Mouse (Mus musculus) induced T-regulatory cell, adult 2 months (primary cell): ENCODE measurements around the gene Fkbp4.

Experiments
- DNase-seq: peaks from one replicate; pipeline ENCODE4 v3.0.0-alpha.2; 2012; ENCODE audit warnings: low read depth

Fkbp4 gene

DNA sequence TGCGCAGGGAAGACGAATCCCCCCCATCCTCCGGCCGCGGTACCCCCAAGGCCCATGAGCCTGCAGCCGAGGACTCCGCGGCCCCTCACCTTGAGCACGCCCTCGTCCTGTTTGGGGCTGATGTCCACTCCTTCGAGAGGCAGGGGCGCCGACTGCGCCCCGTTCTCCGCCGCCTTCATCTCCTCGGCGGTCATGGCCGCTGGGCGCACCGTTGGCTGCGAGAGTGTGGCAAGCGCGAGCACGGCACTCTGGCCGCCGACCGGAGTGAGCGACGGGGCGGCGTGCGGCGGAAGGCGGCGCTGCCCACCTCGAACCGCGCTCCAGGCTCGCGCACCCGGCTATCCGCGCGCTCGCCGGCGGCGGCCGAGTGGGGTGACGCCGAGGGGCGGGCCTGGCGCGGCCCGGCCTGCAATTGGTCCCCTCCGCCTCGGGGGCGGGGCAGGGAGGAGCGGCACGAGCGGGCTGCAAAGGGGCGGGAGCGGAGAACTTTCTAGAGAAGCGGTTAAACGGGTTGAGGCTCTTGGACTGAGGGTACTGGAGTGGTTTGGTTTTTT lies at the start of gene Fkbp4:
TSS of gene Fkbp4 (minus strand) at position 361 of the 554 bp plus-strand sequence.
- DNase-seq, result peak; percentile 95

DNA sequence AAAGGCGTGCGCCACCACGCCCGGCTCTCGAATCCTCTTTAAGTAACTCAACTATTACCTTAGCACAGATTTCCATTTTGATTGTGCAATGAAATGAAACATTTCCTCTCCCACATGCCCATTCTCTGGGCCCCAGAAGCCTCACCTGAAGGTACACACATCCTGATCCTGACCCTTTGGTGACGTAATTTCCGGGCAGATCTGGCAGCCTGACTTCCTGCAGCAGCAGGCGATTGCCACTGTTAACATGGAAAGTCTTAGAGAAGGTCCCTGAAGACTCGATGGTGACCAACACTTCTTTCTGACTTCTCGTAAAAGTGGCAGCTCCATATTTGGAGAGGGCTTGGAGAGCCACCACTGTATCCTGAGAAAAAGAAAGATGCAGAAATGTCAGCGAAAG lies 49.3 kb upstream of the Fkbp4 start:
- DNase-seq, result no peak

DNA sequence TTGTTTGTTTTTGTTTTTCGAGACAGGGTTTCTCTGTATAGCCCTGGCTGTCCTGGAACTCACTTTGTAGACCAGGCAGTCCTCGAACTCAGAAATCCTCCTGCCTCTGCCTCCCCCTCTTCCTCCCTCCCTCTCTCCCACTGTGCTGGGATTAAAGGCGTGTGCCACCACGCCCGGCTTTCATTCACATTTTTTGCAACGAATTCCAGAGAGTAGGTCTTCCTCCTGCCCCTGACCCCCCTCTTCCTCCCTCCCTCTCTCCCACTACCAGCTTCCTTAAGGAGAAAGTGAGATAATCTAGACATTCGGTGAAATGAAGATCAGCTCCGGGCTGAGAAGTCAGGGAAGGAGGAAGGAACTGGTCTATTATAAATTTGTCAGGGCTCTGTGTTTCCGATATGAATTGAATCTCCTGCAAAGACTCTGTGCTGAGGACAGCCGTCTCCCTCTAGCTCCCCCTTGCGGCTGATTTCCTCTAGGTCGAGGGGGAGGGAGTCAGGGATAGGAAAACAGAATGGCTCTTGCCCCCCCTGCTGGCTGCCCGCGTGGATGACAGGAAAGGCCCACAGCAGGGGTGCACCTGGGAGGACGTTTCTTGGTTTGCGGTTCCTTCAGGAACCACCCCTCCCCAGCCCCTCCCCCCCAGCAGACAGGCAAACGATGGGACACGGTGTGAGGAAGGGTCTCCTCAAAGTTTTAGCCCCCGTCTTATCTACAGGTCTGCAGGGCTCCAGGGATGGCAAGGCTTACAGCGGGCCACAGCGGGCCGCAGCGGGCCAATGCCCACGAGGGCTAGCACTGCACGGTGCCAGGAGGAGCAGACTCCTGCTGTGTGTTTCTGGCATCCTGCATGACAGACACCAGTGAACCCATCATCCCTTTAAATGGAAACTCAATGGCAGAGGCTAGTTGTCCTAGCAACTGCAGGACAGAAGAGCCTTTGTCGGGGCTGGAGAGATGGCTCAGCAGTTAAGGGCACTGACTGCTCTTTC lies 41.3 kb upstream of the Fkbp4 start:
- peak; percentile 95 for DNase-seq

DNA sequence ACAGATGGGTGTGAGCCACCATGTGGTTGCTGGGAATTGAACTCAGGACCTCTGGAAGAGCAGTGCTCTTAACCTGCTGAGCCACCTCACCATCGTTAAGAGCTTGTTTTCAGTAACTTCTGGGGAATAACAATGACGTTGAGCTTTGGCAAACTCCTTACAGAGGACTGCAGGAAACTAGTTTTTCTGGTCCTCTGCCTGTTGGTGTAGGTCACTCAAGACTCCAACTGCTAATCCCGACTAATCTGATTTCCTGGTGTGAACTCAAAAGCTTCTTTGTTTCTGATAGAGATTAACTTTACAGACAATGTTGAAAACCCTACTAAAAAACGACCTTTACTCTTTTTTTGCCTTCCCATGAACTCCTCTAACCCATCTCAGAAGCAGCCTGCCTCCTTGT lies 39.0 kb upstream of the Fkbp4 start:
- no peak for DNase-seq

DNA sequence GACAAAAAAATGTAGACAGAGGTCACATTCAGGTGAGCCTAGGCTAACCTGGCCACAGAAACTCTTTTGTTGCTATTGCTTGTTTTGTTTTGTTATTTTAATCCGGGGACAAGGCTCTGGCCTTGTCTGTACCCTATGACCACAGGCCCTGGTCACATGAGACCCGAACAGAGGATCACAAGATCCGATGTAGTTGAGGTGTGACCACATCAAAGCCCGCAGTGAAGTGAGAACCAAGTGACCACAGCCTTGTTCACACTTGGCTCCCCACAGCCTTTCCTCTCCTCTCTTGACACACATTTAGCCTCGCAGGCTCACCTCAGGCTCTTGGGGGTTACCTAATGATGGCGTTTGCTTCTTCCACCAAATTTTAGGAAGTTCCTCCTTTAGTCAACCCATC lies 35.6 kb upstream of the Fkbp4 start:
- no peak for DNase-seq

DNA sequence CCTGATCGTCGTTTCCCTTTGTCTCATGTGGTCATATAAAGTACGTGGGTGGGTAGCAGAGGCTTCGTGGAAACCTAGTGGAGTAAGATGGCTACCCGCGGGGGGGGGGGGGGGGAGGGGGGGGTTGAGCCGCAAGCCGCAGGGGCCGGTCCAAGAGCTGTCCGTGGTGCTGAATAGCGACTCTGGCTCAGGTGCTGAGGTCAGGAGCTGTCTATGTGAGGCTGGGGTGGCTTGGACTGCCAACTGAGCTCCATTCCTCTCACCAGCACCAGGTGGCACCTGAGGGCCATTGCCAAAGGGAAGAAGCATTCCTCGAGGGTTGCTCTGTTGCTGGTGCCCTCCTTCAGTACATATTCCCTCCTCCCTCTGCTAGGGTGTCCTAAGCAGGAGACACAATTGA lies 31.0 kb upstream of the Fkbp4 start:
- DNase-seq, result peak; percentile 37

DNA sequence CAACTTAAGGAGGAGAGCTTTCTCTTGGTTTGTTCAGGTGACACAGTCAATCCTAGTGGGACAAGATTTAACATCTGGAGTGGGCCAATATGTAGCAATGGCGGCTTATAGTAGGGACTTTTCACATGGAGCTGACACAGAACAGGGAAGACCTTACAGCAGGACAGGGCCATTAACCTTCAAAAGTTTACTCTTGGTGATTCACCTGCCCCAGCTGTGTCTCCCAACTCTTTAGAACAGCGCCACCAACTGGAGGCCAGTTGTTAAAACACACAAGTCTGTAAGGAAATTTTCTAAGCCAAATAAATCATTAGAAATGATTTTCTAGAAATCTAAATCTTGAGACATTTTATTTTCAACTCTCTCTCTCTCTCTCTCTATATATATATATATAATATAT lies 28.8 kb upstream of the Fkbp4 start:
- peak; percentile 46 for DNase-seq

DNA sequence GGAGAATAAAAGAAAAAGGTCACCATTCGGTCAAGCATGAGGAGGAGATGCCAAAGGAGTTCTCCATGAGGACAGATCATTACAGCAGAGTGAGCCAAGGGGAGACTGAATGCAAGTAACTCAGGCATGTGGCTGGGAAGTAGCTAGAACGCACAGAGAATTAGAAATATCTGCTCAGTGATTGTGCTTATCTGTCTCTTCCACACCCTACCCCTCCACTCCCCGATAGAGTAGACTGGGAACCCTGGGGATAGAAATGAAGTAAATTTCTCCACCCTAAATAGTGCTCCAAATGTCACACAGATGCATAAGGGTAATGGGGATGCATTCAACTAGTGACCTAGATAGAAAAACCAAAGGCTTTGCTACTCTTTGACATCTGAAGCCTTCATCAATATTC lies 28.1 kb upstream of the Fkbp4 start:
- DNase-seq, result no peak

DNA sequence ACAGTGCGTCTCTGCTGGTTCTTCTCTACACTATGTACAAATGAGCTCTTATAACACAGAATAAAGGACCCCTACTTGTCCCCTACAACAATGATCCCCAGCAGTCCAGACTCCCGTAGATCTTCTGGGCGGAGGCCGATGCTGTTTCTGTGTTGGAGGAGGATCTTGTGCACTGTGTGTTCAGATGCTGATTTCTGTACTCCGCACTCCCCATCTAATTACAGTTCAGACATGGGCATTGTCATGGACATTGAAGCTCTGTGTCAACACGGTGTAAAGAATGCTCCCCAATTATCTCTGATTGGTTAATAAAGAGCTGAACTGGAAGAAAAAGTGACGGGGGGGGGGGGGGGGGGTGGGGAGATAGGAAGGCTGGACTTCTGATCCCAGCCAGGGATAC lies 27.6 kb upstream of the Fkbp4 start:
- no peak for DNase-seq

DNA sequence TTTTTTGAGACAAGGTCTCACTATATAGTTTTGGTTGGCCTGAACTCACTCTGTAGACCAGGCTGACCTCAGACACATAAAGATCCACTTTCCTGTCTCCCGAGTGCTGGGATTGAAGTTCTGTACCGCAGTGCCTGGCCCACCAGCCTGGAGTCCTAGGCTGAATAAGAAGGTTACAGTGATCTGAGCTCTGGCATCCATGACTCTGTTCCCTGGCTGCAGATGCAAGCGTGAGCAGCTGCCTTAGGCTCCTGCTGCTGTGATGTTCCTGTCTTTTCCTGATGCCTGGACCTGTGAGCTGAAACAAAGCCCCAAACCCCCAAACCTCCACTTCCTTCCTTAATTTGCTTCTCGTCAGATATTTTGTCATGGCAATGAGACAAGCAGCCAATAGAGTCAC lies 26.5 kb upstream of the Fkbp4 start:
- DNase-seq, result no peak

DNA sequence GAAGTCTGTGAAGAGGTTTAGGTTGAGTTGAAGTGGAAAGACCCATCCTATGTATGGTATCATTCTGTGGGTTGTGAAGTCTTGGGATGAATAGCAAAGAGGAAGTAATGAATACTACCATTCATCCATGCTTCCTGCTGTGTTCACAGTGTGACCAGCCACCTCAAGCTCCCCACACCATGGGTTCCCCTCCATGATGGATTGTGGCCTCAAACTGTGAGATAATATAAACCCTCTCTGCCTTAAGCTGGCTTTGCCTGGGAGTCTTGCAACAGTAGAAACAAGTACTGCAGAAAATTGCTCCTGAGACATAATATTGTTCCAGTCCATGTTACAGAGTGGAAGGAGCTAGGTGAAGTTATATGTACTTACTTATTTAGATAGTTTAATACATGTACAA lies 23.1 kb upstream of the Fkbp4 start:
- DNase-seq, result no peak

DNA sequence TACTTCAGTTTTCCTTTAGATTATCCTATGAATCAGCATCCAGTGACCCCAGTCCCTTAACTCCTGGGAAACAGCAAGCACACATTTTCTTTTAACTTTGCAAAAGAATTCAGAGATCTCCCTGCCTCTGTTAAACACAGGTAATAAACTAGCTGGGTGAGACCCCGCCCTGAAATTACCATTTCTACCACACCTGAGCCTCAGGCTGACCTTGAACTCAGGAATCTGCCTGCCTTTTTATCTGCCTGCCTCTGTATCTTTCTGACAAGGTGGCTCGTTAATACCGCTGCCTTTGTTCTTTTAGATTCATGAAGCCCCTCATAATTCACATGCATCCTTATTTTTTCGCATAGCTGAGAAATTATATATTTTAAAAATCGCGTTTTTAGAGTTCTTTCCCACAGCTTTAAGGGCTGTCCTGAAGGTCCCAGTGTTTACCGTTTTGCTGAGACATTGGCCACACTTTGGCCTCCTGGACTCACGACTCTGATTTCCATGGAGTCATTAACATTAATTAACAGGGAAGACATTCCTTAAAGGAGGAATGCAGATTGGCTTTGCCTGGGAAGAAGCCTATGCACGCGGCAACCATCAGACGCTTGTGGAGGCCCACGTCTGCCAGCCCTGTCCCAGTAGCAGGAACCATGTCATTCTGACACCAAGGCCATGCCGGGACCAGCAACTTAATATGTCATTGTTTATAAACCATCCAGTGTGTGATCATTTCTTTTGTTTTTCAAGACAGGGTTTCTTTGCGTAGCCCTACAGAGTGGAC lies 22.4 kb upstream of the Fkbp4 start:
- DNase-seq, result no peak

DNA sequence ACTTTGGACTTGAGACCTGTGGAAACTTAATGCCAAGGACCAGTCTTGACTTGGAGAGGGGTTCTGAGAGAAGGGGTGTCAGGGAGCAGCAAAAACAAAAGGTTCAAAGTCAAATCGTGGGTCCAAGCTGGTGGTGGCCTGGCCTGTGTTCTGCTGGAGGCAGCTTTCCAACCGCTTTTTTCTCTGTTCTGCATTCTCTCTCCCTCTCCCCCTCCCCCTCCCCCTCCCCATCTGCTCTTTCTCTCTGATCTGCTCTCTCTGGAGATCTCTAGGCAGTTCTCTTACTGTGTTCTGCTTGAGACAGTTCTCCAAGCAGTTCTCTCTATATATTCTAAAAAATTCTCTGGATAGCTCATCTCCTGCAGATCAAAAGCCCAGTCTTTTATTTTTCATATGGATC lies 21.8 kb upstream of the Fkbp4 start:
- no peak for DNase-seq

DNA sequence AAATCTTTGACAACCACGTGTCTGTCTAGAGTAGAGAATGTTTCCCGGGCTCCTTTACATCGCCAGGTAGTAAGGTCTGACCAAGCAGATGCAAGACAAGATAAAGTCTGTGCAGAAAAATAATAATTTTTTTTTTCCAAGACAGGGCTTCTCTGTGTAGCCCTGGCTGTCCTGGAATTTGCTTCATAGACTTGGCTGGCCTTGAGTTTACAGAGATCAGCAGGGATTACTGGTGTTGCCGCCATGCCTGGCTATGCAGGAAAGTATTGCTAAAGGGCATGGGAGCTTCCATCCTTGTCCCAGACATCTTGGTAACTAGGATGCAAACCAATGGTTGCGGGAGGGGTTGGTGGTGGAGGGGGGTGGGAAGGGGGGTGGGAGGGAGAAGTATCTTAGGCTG lies 18.7 kb upstream of the Fkbp4 start:
- DNase-seq, result no peak

DNA sequence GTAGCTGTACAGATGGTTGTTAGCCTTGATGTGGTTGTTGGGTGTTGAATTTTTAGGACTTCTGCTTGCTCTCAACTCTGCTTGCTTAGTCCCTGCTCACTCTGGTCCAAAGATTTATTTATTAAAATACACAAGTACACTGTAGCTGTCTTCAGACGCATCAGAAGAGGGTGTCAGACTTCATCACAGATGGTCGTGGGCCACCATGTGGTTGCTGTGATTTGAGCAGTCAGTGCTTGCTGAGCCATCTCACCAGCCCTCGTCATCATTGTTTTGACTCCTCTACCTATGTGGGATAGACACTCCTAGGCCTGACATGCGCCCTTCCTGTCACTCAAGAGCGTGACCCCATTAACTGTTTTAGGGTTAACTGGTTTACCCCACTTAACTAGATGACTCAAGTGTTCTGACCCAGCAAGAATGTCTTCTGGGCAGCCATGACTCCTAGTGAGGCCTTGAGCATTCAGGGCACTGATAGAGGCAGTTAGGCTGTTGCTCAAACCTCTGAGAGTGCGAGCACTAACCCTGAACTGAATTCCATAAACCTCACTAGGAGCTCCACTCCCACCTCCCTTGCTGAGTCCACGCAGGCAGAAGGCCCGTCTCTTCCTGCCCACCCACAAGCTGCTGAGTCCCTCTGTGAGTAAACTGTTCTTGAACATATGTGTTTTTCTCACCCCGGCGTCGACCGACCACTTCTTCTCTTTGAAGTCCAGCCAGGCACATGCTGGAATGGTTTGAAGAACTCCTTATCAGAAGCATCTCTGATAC lies 17.5 kb upstream of the Fkbp4 start:
- DNase-seq, result no peak

DNA sequence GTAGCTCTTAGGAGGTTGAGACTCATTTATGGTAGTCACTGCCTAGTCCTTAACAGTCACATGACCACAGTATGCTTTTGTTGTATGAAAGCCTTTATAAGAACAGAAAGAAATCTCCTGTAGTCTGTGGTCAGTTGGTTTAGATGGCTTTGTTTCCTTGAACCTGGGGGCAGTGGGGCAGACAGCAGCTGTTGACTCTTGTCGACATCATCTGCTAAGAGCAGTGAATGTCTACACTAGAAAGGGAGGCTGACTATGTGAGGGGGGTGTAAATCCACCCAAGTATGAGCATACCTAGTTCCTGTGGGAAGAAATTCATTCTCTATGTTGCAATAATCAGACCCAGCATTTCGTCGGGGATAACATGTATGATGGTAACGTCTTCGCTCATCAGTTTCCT lies 8.6 kb upstream of the Fkbp4 start:
- no peak for DNase-seq

DNA sequence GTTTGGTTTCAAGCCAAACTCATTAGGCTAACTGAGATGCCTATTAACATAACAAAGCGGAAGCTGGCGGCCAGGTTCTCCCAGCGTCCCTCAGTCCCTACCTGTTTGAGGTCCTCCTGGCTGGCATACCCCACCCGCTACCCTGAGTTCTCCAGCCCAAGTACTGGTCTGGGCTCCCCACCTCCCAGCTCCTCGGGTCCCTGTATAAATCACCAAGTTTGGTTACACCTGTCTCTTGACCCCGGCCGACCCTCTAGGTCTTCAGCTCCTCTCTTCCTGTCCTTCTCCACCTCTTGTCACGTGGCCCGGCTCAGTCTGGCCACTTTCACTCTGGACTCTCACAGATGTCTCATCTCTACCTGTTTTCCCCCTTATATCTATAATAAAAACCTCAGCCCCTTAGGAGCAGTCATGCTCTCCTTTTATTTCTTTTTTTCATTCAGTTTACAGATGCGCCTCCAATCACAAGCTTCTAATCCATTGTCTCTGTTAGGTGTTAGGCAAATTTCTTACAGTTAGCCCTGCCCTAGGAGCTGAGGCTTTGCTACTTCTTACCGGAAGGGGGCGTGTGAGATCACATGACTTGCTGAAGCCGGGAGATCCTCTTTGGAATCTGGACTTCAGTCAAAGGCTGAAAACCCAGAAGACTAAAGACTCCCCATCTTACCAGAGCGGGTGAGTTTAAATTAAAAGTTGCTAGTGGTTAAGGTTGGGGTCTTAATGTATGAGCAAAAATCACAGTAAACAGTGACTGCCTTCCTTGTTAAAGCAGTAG lies 7.5 kb upstream of the Fkbp4 start:
- peak; percentile 43 for DNase-seq

DNA sequence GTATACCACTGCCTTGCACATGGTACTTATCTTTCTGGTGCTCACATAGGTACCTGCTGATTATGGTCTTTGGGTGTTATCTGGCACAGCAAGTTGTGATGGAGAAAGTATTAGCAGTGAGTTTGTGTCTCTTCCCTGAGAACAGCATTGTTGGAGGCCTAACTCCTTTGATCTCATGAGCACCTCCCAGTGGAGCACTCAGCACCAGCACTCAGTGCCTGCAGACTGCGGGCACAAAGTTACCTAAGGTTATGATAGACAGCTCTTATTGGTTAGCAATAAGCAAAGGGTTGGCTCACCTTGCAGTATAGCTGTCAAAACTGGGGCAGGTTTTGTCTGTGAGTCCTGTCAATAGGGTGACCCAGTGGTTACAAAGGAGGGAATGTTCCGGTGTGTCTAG lies 1.8 kb upstream of the Fkbp4 start:
- peak; percentile 39 for DNase-seq

DNA sequence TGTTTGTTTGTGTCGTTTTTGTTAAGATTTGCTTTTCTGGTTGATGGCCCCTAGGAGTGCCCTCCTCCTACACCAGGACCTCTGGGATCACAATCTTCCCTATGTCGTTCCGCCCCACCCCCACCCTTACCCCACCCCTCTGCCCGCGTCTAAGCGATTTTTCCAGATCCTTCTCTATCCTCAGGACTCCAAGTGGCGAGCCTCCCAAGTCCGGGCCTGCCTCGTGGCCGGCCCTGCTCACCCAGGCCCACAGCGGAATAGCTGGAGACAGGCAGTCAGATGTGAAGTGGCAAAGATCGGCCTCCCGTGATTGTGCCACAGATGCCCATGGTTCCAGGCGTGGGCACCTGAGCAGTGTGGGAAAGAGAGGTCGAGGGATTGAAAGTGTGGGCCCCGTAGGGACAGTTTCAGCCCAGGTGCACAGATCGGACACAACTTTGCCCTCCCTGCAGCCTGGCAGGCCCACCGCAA lies 429 bp upstream of the Fkbp4 start:
- no peak for DNase-seq

DNA sequence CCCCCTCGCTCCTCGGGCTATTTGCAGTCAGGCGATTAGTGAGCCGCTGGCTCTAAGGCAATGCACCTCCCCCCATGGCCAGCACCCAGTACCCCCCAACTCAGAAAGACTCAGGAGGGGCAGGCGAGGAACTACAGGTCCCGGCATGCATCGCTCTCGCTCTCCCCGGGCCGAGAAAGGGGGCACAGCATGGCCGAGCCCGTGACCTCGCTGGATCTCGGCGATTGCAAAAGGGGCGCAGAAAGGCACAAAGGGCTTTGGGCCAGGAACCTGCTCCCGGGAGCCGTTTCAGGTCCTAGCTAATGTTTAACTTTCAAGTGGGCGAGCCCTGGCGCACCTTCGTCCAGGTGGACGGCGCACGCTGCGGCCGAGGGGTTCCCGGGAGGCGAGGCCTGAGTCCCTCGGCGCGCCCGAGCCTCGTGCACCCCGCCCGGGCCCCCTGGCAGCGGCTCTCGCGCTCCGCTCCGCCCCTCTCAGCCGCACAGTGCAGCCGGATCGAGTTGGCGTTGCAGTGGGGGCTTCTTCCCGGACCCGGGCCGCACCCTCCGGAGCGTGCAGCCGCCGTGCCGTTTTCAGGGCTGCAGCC lies 653 bp downstream of the Fkbp4 start:
- DNase-seq, result peak; percentile 63

DNA sequence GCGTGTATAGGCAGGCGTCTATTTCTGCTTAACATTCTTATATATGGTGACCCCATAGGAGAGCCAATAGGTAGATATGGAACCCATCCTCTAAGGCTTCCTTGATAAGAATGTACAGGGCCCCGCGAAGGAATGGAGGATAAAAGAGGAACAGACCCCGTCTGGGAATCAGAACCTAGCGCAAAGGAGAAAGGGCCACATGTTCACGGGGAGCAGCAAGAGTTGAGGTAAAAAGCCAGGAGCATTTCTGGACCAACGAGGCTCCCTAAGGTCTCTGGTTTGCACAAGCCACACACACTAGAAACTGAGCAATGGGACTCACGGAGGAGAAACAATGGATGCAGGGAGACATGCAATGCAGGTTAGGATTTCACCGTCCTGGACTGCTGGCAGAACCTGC lies 1.2 kb downstream of the Fkbp4 start:
- no peak for DNase-seq
